Mouse (Mus musculus) layer of hippocampus, postnatal 36 days (tissue): ENCODE measurements at regions not wholly inside any gene's neighbourhood (a gene's known extent, or its start where the extent isn't known, plus 50 kb on each side); places are given as distances from the start of the nearest gene placed in this dataset.

ENCODE experiments used
- DNase-seq, 2 experiments: peaks; one replicate each; pipeline ENCODE4 v3.0.0; 2022

DNA sequence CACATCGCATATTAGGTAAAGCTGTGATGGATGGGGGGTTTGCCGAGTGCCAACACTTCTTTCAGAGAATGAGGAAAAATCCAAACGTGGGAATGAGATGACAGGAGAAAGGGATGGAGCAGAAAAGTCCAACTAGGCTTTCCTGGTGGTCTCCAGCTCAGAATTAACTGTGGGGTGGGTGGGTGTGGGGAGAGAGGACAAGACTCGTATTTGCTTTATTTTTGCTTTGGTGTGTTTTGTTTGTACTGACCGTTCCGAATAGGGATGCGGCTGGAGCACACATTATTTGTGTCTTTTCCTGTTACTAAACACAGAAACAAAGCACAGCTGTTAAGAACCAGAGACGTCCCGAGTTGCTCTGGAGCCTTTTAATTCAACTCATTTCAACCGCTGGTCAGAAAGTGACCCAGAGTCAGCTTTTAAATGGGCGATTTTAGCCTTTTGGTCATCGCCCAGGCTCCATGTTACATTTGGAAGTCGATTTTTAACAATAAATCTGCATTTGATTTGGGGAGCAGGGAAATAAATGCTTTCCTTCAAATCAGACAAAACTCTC, 136.7 kb downstream of the Gm10295 start:
- DNase-seq = no peak

GRCm38 (mm10) chr7:71193131-71193530, 158.2 kb downstream of the Gm10295 start:
- DNase-seq = peak in 1 of 2 experiments; percentile 2

DNA sequence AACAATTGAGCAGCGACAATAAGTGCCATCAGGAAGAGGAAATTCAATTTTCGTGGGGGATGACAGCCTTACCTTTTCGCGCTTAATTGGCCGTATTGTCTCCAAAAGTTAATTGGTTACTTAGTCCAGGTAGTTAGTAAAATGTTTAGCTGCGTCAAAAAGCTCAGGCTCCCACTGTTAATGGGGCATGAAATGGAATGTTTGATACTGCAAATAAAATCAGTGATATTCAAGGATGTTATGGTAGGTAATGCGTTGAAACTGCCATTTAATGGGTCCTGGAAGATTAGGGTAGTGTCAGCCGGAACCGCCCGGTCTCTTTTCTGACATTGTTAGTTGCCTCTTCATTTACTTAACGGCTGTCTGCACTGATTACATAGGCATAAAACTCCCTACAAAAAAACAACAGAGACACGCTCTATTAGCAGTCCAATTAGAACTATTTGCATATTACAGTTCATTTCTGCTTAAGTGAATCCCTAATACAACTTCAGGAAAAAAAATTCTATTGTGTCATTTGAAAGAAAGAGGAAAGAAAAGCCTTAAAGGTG, 161.0 kb downstream of the Gm10295 start:
- DNase-seq = no peak

- no peak for DNase-seq
Measured at GRCm38 (mm10) chr7:71189757-71190156, 161.5 kb downstream of the Gm10295 start.

GRCm38 (mm10) chr7:71188119-71188518, 163.2 kb downstream of the Gm10295 start:
- DNase-seq = no peak

DNA sequence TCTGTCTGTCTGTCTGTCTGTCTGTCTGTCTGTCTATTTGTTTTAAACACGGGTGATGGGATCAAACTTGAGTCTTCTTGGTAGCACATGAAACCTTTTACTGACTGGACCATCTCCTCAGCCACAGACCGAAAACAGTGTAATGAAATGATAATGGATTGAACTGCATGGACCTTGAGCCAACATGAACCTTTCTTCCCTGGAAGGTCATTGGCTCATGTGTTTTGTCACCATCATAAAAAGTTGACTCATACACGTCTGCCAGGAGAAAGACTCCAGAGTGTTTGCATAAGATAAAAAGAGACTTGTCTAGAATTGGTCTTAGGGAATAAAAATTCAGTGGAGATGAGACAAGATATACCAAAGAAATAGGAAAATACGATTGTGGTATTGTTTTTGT, 176.4 kb downstream of the Gm10295 start:
- DNase-seq = no peak

DNA sequence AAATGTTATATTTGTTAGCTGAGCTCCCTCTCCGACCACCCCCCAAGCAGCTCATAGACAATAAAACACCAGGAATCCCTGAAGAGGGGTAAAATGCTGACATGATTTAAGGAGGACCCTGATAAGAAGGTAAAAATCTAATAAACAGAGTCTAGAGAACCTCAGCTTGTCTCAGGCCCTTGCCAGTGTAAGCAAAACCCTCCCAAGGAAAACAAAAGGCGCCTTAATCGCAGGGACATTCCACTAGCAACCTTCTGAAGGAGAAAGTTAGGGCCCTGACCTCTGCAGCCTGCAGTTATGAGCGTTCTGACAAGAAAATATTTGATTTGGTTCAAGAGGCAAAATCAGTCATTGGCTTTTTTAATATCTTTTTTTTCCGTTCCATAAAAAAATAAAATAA, 212.2 kb downstream of the Gm10295 start:
- DNase-seq = no peak

- no peak for DNase-seq
Measured at GRCm38 (mm10) chr7:71129981-71130380, 221.3 kb downstream of the Gm10295 start.

GRCm38 (mm10) chr7:71128928-71129327, 222.4 kb downstream of the Gm10295 start:
- DNase-seq = no peak

DNA sequence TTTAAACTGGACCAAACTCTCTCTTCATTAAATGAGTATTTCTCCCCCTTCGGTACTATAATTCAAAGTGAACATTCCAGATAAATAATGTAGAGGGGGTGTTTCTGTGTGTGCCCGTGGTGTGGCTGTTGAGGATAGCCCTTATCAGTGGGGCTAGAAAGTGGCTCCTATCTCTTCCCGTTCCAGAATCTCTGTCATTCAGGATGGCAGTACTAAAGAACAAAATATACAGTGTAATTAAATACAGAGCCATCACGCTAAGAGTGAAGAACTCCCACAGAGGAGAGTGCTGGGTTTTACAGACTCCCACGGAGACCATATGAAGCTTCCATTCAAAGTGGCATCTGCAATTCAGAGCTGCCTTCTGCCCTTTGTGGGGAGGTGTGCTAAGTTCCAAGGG, 229.8 kb downstream of the Gm10295 start:
- peak in 1 of 2 experiments; percentile 2 for DNase-seq

- DNase-seq = no peak
Measured at GRCm38 (mm10) chr7:71120975-71121374, 230.3 kb downstream of the Gm10295 start.

- DNase-seq = no peak
Measured at GRCm38 (mm10) chr7:71119987-71120386, 231.3 kb downstream of the Gm10295 start.

GRCm38 (mm10) chr7:71107101-71107500, 244.2 kb downstream of the Gm10295 start:
- no peak for DNase-seq

- no peak for DNase-seq
Measured at GRCm38 (mm10) chr7:71100266-71100665, 251.0 kb downstream of the Gm10295 start.

GRCm38 (mm10) chr7:71098276-71098675, 253.0 kb downstream of the Gm10295 start:
- DNase-seq = no peak

GRCm38 (mm10) chr7:71093301-71093939, 257.9 kb downstream of the Gm10295 start:
- DNase-seq = no peak

GRCm38 (mm10) chr7:71092825-71093224, 258.5 kb downstream of the Gm10295 start:
- no peak for DNase-seq

GRCm38 (mm10) chr7:71092301-71092700, 259.0 kb downstream of the Gm10295 start:
- no peak for DNase-seq

GRCm38 (mm10) chr7:71064446-71065391, 286.6 kb downstream of the Gm10295 start:
- no peak for DNase-seq

GRCm38 (mm10) chr7:71050825-71051224, 300.5 kb downstream of the Gm10295 start:
- no peak for DNase-seq

- no peak for DNase-seq
Measured at GRCm38 (mm10) chr7:71047201-71047600, 304.1 kb downstream of the Gm10295 start.

- no peak for DNase-seq
Measured at GRCm38 (mm10) chr7:71046596-71046995, 304.7 kb downstream of the Gm10295 start.

DNA sequence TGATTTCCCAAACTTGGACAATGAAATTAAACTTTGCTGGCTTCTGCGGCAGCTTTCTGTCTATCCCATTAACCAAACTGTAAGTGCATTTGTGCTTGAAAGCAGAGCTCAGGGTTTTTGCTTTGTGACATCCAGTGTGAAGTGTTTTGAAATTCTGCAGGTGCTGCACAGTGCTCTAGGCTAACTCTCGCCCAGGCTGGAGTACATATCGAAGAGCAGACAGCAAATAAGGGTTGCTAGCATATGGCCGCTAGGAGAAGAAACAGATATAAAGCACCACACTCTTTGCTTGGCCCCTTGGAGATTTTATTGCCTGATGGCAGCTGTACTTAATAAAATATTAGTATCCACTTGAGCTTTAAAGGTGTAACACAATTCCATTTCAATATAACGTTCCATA, 307.5 kb downstream of the Gm10295 start:
- no peak for DNase-seq
